In the genomic region with DNA sequence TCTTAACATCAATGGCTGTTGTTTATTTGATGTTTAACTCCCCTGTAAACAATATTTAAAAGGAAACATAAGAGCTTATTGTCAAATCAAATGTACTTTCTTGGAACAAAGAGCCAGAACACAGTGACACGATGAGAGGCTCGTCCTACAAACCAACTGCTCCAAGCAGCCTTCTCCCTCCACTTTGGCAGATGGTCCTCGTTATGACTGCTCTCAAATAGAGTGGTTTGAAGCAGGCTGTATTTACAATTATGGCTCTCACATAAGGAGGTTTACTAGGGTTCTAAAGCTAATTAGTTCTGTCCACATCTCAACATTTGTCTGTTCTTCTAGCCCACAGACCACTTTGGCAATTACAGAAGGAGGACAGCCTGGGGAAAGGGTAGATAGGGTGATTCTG, we compare ENCODE assay signal across 17 mouse cellular contexts.
A peak's percentile ranks its signal among the peaks of the same experiment; 100 is the strongest.
DNase-seq lines count a peak whose midpoint lies in the region; ATAC-seq and TF ChIP-seq lines count a peak whose summit lies in the region.
"Had no signal": no experiment of that assay in that cellular context is flagged by ENCODE, and none has a peak within 500 bp of the region (broad histone marks: within the 10 kb centered on the region; RNA-seq: fewer than 3 reads in every experiment).

No protein-coding gene starts in this region.

- H3K27ac ChIP-seq in lung, embryonic 14.5 days (ENCODE audit: low read depth), result no peak overlapping the region
- H3K27ac ChIP-seq in forebrain, embryonic 14.5 days (ENCODE audit: low read depth, low read length), result no peak overlapping the region
- H3K27ac ChIP-seq in left cerebral cortex, adult 2 months, result no peak overlapping the region
- H3K27ac ChIP-seq: hindbrain, embryonic 12.5 days; limb, embryonic 15.5 days; stomach, postnatal 0 days had no signal

- DNase-seq in cerebellum, postnatal 10 days, result peak; percentile 2 to 4
- no peak for DNase-seq in cerebellum, postnatal 36 days
- DNase-seq in lung, embryonic 14.5 days, result peak; percentile 4
- no peak for DNase-seq in lung, postnatal 14 days
- DNase-seq in forebrain, embryonic 14.5 days (ENCODE audit: low spot score), result peak; percentile 74
- DNase-seq in layer of hippocampus, postnatal 14 days (ENCODE audit: low spot score in 2 of 2), result peak; percentile 8 to 61
- DNase-seq in T-cell, adult 2 months (ENCODE audit: low spot score), result no peak
- DNase-seq in left cerebral cortex, adult 2 months (ENCODE audit: extremely low spot score in 1 of 2, low spot score in 2 of 2), result no peak
- DNase-seq: cerebellum, adult 9-10 months; kidney, adult 11 months; lung, adult 18-20 months; spleen, adult 18-20 months; thymus, postnatal 36 days had no signal

- 39% methylated on average over 3 of the region's 3 CpGs for WGBS in lung, embryonic 14.5 days
- 9% methylated on average over 3 of the region's 3 CpGs for WGBS in forebrain, embryonic 14.5 days

- no peak for TF ChIP-seq CTCF in lung, embryonic 14.5 days (IDR thresholded peaks at IDR 0.05; ENCODE audit: low read depth)
- TF ChIP-seq CTCF in left cerebral cortex, adult 2 months (IDR thresholded peaks at IDR 0.05), result no peak

- H3K9me3 ChIP-seq in lung, embryonic 14.5 days (ENCODE audit: low read depth, low read length), result no peaks in the 10 kb centered on the region
- H3K9me3 ChIP-seq in forebrain, embryonic 14.5 days (replicated peaks; ENCODE audit: control insufficient read depth, low read length), result no peaks in the 10 kb centered on the region
- H3K9me3 ChIP-seq: hindbrain, embryonic 12.5 days; limb, embryonic 15.5 days had no signal

- H3K36me3 ChIP-seq in lung, embryonic 14.5 days (ENCODE audit: insufficient read depth), result no peaks in the 10 kb centered on the region
- H3K36me3 ChIP-seq in forebrain, embryonic 14.5 days (ENCODE audit: control insufficient read depth, insufficient read depth, low read length), result no peaks in the 10 kb centered on the region
- H3K36me3 ChIP-seq: hindbrain, embryonic 12.5 days; limb, embryonic 15.5 days had no signal

- H3K4me3 ChIP-seq in lung, embryonic 14.5 days (ENCODE audit: low read depth, low read length), result no peak overlapping the region
- no peak overlapping the region for H3K4me3 ChIP-seq in forebrain, embryonic 14.5 days (ENCODE audit: low read depth, low read length)
- no peak overlapping the region for H3K4me3 ChIP-seq in left cerebral cortex, adult 2 months
- H3K4me3 ChIP-seq: hindbrain, embryonic 12.5 days; limb, embryonic 15.5 days had no signal

- no peak overlapping the region for H3K9ac ChIP-seq in lung, embryonic 14.5 days
- H3K9ac ChIP-seq in forebrain, embryonic 14.5 days (ENCODE audit: low read length), result no peak overlapping the region
- H3K9ac ChIP-seq: hindbrain, embryonic 12.5 days; limb, embryonic 15.5 days had no signal

- no peaks in the 10 kb centered on the region for H3K4me1 ChIP-seq in lung, embryonic 14.5 days (ENCODE audit: insufficient read depth)
- H3K4me1 ChIP-seq in forebrain, embryonic 14.5 days (ENCODE audit: control insufficient read depth, insufficient read depth, low read length), result no peaks in the 10 kb centered on the region
- H3K4me1 ChIP-seq: hindbrain, embryonic 12.5 days; limb, embryonic 15.5 days had no signal

- no peak for ATAC-seq in lung, embryonic 14.5 days (ENCODE audit: insufficient read depth)
- ATAC-seq in forebrain, embryonic 14.5 days, result peak; percentile 95

- no peaks in the 10 kb centered on the region for H3K27me3 ChIP-seq in lung, embryonic 14.5 days (ENCODE audit: insufficient read depth, low read length)
- no peaks in the 10 kb centered on the region for H3K27me3 ChIP-seq in forebrain, embryonic 14.5 days (replicated peaks; ENCODE audit: control insufficient read depth, insufficient read depth, low read length)
- H3K27me3 ChIP-seq: CH12.LX; hindbrain, embryonic 12.5 days; limb, embryonic 15.5 days had no signal

- intact Hi-C loops in left cerebral cortex, adult 2 months (cut with DNase I), result no loop called here

- no peak overlapping the region for H3K4me2 ChIP-seq in lung, embryonic 14.5 days
- H3K4me2 ChIP-seq in forebrain, embryonic 14.5 days (ENCODE audit: low read length), result no peak overlapping the region
- H3K4me2 ChIP-seq: hindbrain, embryonic 12.5 days; limb, embryonic 15.5 days had no signal

Comparison
In these comparisons a context has a peak if more than half of its experiments do, and no peak if none do; other contexts are left out.
1. DNase-seq: peak in cerebellum, postnatal 10 days (2 of 2), lung, embryonic 14.5 days (single experiment), forebrain, embryonic 14.5 days (single experiment) and layer of hippocampus, postnatal 14 days (2 of 2); none in cerebellum, postnatal 36 days (0 of 2), lung, postnatal 14 days (single experiment), T-cell, adult 2 months (single experiment) and left cerebral cortex, adult 2 months (0 of 2).